Mouse (Mus musculus) lung, adult 2 months (tissue): ENCODE results near the gene Rap1gds1.

ENCODE experiments used
- CTCF ChIP-seq: fragments of 200-500 bp; IDR thresholded peaks from 2 replicates; pipeline ENCODE4 v1.5.1; 2011; ENCODE audit warnings: mild to moderate bottlenecking, low read length, control low read depth; ENCODE audit not compliant: insufficient read depth
- POLR2A ChIP-seq: fragments of 200-500 bp; IDR thresholded peaks from 2 replicates; pipeline ENCODE4 v1.6.1; 2011; ENCODE audit warnings: low read depth, mild to moderate bottlenecking, control low read depth, low read length, borderline replicate concordance; ENCODE audit errors: extremely low read depth

DNA sequence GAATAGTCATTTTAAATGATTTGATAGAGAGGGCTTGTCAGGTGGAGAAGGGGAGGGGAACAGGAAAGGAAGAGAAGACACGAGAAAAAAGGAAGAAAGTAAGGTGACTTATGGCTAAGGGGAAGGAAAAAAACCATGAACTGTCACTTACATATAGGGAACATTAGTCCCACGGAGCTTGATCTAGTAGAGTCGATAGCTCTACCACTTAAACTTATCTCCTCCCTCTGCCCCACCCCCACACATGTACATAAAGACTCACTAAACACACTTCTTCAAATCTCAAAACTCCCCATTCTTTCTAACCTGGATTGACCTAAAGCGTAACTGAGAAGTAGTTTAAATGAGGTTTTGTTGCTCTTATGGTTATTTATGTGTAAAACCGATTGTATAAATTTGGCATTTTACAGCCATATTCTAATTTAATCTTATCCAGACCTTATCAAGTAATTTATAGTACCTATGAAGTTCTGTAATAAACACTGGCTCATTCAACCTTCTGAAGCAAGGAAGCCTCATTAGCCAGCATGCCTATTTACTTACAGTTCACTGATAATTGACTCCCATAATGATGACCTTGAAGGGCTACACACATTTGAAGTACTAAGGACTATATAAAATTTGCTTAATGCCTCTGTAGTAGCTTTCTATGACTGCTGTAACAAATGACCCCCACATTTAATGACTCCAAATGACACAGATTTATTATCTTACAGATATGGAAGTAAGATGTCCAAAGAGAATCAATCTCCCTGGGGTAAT lies 9.0 kb upstream of the Rap1gds1 start:
- TF ChIP-seq CTCF (no peak), POLR2A (no peak)
